Mouse (Mus musculus) natural killer cell, adult 2 months (primary cell): ENCODE measurements around the gene Prickle1.

ENCODE experiments used
- DNase-seq, 2 experiments: peaks; one replicate each; pipeline ENCODE4 v3.0.0; 2022; ENCODE audit warnings: low spot score in 2 of 2

Gene Prickle1

DNA sequence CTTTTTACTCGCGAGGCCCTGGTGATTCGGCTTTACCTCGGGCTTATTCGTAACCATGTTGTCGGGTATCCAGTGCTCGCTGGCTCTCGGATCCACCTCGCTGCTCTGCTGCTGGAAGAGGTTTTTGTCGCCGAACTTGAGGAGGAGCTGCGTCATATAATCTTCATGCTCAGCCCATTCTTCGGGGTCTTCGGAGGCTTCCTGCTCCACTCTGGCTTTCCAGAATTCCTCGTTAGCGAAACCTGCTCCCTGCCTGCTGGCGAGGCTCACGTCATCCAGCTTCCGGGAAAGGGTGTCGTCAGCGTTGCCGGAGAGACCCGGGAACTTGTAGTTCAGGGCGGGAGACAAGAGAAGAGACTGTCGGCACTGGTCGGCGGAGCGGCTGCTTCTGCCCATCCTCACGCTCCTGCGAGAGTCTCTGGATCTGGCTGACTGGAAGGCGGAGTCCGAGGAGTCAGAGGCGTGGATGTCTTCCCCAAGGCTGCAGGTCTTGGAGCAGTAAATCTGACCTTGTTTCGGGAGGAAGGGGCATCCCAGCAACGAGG, 92.4 kb downstream of the Prickle1 start:
- DNase-seq: no peak

DNA sequence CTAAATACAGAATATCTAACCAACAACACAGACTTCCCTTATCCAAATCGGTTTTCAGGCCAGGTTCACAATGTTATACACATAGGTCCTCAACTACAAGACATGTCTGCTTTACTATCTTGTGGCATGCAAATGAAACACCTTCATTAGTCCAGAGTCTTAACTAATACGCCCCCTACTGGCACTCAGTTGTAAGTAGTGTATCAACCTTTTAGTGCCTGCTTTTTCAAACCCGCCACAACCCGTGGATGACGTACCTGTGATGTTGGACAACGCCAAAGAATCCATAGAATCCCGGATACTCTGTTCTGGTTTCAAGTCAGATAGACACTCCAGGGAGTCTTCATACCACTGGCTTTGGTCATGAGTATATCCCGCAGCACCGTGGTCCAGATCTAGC, 93.0 kb downstream of the Prickle1 start:
- no peak for DNase-seq

- DNase-seq: no peak
Observed at GRCm38 (mm10) chr15:93499866-93500265, 95.8 kb downstream of the Prickle1 start.

DNA sequence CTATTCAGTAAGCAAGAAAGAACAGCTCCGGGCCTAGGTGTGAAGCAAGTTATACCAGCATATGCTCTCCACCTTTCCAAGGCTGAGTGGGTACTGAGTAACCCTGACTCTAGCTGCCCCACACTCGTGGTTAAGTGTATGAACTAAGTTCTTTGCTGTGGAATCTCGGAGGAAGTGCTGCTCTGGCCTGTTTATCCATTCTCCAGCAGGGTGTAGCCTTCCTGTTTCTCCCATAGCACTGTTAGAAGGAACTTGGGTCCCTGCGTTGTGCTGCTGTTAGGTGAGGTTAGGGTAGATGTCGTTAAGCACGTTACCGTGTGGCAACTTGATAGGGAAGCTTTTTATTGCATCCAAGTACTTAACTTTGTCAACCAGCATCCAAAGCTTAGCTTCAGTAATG, 101.0 kb downstream of the Prickle1 start:
- DNase-seq: no peak

GRCm38 (mm10) chr15:93489597-93489996, 106.1 kb downstream of the Prickle1 start:
- DNase-seq: no peak

GRCm38 (mm10) chr15:93486066-93486465, 109.6 kb downstream of the Prickle1 start:
- no peak for DNase-seq

- DNase-seq: no peak
Observed at GRCm38 (mm10) chr15:93485252-93485651, 110.4 kb downstream of the Prickle1 start.

- no peak for DNase-seq
Observed at GRCm38 (mm10) chr15:93484261-93484710, 111.4 kb downstream of the Prickle1 start.

- DNase-seq: no peak
Observed at GRCm38 (mm10) chr15:93481112-93481511, 114.6 kb downstream of the Prickle1 start.

DNA sequence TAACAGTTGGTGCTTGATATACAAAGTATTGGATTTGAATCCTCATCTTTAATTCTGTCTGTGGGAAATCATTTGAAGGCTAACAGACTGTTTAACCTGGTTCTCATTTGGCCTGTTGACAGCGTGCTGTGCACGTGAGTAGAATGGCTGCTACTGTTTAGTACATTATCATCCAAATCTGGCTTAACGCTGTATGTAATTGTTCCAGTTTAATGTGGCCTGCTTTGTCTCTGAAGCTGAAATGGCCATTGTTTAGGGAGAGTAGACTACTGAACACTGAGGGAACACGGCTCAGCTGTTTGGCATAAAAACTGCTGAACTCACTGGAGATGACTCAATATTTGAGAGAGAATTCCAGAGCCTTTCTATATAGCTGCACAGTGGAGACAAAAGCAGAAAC, 116.2 kb downstream of the Prickle1 start:
- DNase-seq: no peak

DNA sequence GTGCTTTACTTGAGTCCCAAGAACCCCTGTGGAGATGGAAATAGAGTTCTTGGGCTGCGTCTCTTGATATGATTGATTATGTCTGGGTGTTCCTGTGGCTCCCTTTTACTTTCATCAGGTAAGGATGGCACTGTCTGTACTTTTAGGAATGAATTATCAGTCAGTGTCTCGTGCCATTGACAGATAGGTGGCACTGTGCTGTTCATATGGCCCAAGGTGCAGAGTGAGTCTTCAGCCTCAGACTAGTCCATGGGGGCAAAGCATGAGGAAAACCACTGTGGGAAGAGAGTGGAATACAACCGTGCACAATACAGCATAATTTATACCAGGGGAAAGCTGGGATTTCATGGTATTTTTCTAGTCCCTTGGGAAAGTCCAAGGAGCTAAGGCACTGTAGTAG, 117.0 kb downstream of the Prickle1 start:
- no peak for DNase-seq

GRCm38 (mm10) chr15:93477729-93478128, 118.0 kb downstream of the Prickle1 start:
- DNase-seq: no peak

DNA sequence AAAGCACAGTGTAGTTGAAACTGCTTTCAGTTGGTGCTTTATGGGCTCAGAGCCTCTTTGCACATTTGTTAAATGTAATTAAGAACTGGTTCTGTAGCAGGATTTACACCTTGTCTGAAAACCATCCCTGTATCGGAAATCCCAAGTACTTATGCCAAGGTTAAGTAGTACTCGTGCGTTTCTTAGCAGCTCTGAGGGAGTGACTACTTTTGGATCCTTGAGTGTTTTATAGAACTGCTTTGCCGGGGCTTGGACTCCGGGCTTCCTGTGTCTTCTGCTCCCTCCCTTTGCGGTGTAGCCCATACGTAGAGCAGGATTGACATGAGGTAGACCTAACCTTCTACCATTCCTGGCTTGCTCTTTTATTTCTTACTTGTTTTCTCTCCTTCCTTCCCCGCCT, 120.0 kb downstream of the Prickle1 start:
- no peak for DNase-seq

DNA sequence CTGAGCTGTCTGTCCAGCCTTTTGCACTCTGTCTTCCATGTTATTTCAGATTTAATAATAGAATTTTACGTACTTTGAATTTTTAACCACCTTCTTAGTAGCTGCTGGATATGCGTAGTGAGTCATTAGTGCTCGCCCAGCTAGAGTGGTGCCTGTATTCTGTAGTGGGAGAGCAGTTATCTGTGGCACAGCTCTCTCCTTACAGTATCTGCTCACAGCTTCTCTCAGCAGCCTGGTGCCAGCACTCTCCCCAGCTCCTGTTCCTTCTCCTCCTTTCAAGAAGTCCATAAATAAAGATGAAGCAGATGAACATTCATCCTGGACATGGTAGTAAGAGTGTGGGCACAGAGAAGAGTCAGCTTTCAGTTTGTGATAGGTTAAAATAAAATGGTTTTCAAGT, 121.4 kb downstream of the Prickle1 start:
- DNase-seq: no peak

- no peak for DNase-seq
Observed at GRCm38 (mm10) chr15:93472089-93472488, 123.6 kb downstream of the Prickle1 start.

DNA sequence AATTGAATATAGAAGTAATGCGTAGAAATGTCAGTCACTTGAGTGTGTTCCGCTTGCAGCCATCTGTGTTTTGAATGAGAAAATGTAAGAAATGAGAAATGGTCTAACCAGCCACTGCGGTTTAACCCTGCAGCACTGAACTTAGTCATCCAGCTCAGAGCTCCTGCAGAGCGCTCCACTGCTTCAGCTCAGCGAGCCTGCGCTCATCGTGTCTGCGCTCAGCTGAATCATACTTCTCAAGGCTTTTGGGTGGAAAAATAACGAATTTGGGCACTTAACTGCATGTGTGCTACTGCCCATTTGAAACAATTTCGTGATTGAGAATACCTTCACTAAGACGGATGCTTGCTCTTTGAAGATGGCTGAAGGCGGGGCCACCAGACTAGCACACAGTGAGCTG, 124.0 kb downstream of the Prickle1 start:
- DNase-seq: no peak

GRCm38 (mm10) chr15:93461066-93461465, 134.6 kb downstream of the Prickle1 start:
- DNase-seq: no peak

DNA sequence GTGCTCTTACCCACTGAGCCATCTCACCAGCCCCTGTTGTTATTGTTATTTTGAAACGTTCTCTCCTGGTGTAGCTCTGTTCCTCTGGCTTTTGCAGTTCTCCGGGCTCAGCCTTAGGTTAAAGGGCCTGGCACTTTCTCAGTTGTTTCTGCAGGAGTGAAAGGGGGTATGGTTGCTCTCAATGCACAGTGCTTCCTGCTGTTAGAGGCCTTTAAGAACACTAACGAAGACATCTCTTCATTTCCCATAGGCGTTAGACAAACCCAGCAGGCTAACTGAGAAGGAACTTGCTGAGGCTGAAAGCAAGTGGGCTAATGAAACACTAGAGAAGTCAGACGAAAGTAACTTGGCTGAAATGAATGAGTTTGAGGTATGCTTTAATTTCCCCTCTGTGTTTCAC, 136.3 kb downstream of the Prickle1 start:
- DNase-seq: no peak

DNA sequence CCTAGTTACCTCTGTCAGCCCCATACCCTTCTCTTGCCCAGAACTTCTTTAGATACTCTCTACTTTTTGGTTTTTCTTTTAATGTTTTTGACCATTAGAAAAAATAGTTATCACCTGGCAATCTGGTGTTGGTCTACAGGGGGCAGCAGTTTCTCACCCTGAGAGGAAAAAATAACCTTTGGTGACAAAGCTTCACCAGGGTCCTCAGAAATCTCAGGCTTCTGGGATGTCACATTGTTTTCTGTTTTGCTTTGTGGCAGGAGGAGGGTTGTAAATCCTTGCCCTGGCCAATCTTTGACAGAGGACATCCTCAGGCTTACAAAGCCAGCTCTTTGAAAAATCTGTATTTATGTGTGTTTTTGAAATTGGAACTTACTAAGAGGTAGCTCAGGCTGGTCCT, 139.7 kb downstream of the Prickle1 start:
- DNase-seq: no peak

- DNase-seq: no peak
Observed at GRCm38 (mm10) chr15:93453296-93453695, 142.4 kb downstream of the Prickle1 start.
